Mouse (Mus musculus): ENCODE results near the gene Srpk2.

DNA sequence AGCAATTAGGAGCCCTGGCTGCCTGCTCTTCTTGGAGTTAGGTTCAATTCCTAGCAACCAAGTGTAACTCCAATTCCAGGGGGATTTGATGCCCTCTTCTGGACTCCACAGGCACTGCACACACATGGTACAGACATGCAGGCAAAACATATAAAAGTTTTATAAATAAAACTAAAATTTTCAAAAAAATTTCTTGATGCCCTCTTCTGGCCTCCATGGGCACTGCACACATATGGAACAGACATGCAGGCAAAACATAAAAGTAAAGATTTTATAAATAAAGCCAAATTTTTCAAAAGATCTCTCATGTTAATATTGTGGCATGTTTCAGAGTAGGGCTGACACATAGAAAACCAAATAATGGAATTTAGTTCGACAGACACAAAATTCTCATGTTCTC is 25.2 kb upstream of the Srpk2 start:
- no peak for TF ChIP-seq MAX (IDR thresholded peaks at IDR 0.05; ENCODE audit: low read length)
- no peak for TF ChIP-seq EP300 (IDR thresholded peaks at IDR 0.05; ENCODE audit: low read length)
- TF ChIP-seq USF1 (IDR thresholded peaks at IDR 0.05; ENCODE audit: low read depth, low read length): no peak
- no peak for TF ChIP-seq ZNF384 (IDR thresholded peaks at IDR 0.05; ENCODE audit: low read depth, low read length)
- no peak for TF ChIP-seq CTCF (conservative IDR thresholded peaks at IDR 0.05 in 1 of 2, IDR thresholded peaks at IDR 0.05 in 1 of 2; ENCODE audit: low read depth in 2 of 2, low read length in 2 of 2)
- no peak for TF ChIP-seq TCF12 (IDR thresholded peaks at IDR 0.05; ENCODE audit: low read depth, low read length)
- no peak for TF ChIP-seq JUN (IDR thresholded peaks at IDR 0.05; ENCODE audit: insufficient read depth, low read depth, low read length)
- no peak for TF ChIP-seq SIN3A (IDR thresholded peaks at IDR 0.05; ENCODE audit: low read length)
- TF ChIP-seq ELF1 (IDR thresholded peaks at IDR 0.05; ENCODE audit: low read depth, low read length): no peak
- TF ChIP-seq ZMIZ1 (IDR thresholded peaks at IDR 0.05; ENCODE audit: low read depth, low read length): no peak
